Mouse (Mus musculus): Measurements from ENCODE around the gene Gsta1. TPM values are rescaled to one million over a fixed set of nuclear protein-coding genes. Genes with fewer than 3 reads are reported as not detected.
"Not testable (repeated sequence)": the region's sequence is repeated elsewhere in the genome, so short reads cannot be mapped to it uniquely, and the experiment has no call there.

Gsta1 gene
- total RNA-seq, 4 experiments from 2014 or later: not detected

- not testable (repeated sequence) for DNase-seq (ENCODE audit: low spot score in 2 of 2)
Measured at GRCm38 (mm10) chr9:78229658-78230057, 798 bp upstream of the Gsta1 start.

- DNase-seq (ENCODE audit: low spot score in 2 of 2): not testable (repeated sequence)
Measured at GRCm38 (mm10) chr9:78233121-78233695, 2.8 kb downstream of the Gsta1 start.

- DNase-seq (ENCODE audit: low spot score in 2 of 2): not testable (repeated sequence)
Measured at GRCm38 (mm10) chr9:78255683-78256470, 25.4 kb downstream of the Gsta1 start.

- DNase-seq (ENCODE audit: low spot score in 2 of 2): not testable (repeated sequence)
Measured at GRCm38 (mm10) chr9:78256914-78257313, 26.5 kb downstream of the Gsta1 start, which contains the start of gene Gm3776. Gm3776 (plus strand) TSS chr9:78257129.

- DNase-seq (ENCODE audit: low spot score in 2 of 2): peak in 1 of 2 experiments; percentile 6
Measured at GRCm38 (mm10) chr9:78259688-78260087, 29.2 kb downstream of the Gsta1 start.

- DNase-seq (ENCODE audit: low spot score in 2 of 2): not testable (repeated sequence)
Measured at GRCm38 (mm10) chr9:78270945-78271344, 40.5 kb downstream of the Gsta1 start.

- not testable (repeated sequence) for DNase-seq (ENCODE audit: low spot score in 2 of 2)
Measured at GRCm38 (mm10) chr9:78282002-78282711, 51.7 kb downstream of the Gsta1 start.

- DNase-seq (ENCODE audit: low spot score in 2 of 2): not testable (repeated sequence)
Measured at GRCm38 (mm10) chr9:78289063-78289462, 58.6 kb downstream of the Gsta1 start.

GRCm38 (mm10) chr9:78289723-78290122 is 59.3 kb downstream of the Gsta1 start, which contains the start of gene Gm10639:
Gm10639 (plus strand) TSS chr9:78289923.
- not testable (repeated sequence) for DNase-seq (ENCODE audit: low spot score in 2 of 2)

Other genes with a start within 250 kb of the Gsta1 start
- gene Gcm1, start 178.7 kb upstream of the Gsta1 start, total RNA-seq (2022): not detected
- 10 to 100 TPM; 40.0 to 46.6 (median 41.9) TPM for gene Fbxo9, start 121.6 kb upstream of the Gsta1 start, total RNA-seq (2022)
- 1 to 10 TPM; 4.8 to 5.6 (median 5.1) TPM for gene Ick, start 121.5 kb upstream of the Gsta1 start, total RNA-seq (2022)
- 10 to 100 TPM; 13.0 to 20.3 (median 17.8) TPM for gene Gsta4, start 47.9 kb upstream of the Gsta1 start, total RNA-seq (2022)
- gene Gm3776, start 26.5 kb downstream of the Gsta1 start, total RNA-seq (2022): not detected
- under 1 TPM in 1 of 4 experiments, not detected in 3; 0.65 TPM for gene Gm10639, start 59.3 kb downstream of the Gsta1 start, total RNA-seq (2022)
- not detected for gene Omt2a, start 84.1 kb downstream of the Gsta1 start, total RNA-seq (2022)
- gene Omt2b, start 96.9 kb downstream of the Gsta1 start, total RNA-seq (2022): not detected
- not detected for gene Gsta2, start 125.1 kb downstream of the Gsta1 start, total RNA-seq (2022)
- not detected for gene Dppa5a, start 137.5 kb downstream of the Gsta1 start, total RNA-seq (2022)
- gene Ooep, start 148.1 kb downstream of the Gsta1 start, total RNA-seq (2022): not detected
- gene Ddx43, start 165.1 kb downstream of the Gsta1 start, total RNA-seq (2022): not detected
- under 1 TPM in 3 of 4 experiments, not detected in 1; 0.11 to 0.17 (median 0.16) TPM for gene Cgas, start 212.6 kb downstream of the Gsta1 start, total RNA-seq (2022)
- 10 to 100 TPM; 16.4 to 19.4 (median 18.0) TPM for gene Mto1, start 217.6 kb downstream of the Gsta1 start, total RNA-seq (2022)
- not detected for gene Gm17324, start 218.1 kb downstream of the Gsta1 start, total RNA-seq (2022)